Mouse (Mus musculus) cerebellum, postnatal 36 days (tissue): ENCODE data around the gene Atp6v0a1.

Experiments
- DNase-seq, 2 experiments: peaks; one replicate each; pipeline ENCODE4 v3.0.0; 2021 to 2022; ENCODE audit warnings: mixed read lengths in 2 of 2

Atp6v0a1 gene

GRCm38 (mm10) chr11:101030136-101030807 is 21.0 kb downstream of the Atp6v0a1 start:
- DNase-seq, result peak in 1 of 2 experiments; percentile 0

- no peak for DNase-seq
Measured at GRCm38 (mm10) chr11:101030808-101031156, 21.5 kb downstream of the Atp6v0a1 start.

- DNase-seq, result no peak
Measured at GRCm38 (mm10) chr11:101031470-101031869, 22.2 kb downstream of the Atp6v0a1 start.

GRCm38 (mm10) chr11:101033856-101034500 is 24.7 kb downstream of the Atp6v0a1 start:
- DNase-seq, result no peak

- no peak for DNase-seq
Measured at GRCm38 (mm10) chr11:101034614-101035327, 25.5 kb downstream of the Atp6v0a1 start.

- DNase-seq, result no peak
Measured at GRCm38 (mm10) chr11:101035328-101035695, 26.1 kb downstream of the Atp6v0a1 start.

- DNase-seq, result no peak
Measured at GRCm38 (mm10) chr11:101037795-101038194, 28.5 kb downstream of the Atp6v0a1 start.

GRCm38 (mm10) chr11:101045826-101046225 is 36.6 kb downstream of the Atp6v0a1 start:
- no peak for DNase-seq

- no peak for DNase-seq
Measured at GRCm38 (mm10) chr11:101046440-101046839, 37.2 kb downstream of the Atp6v0a1 start.

GRCm38 (mm10) chr11:101047502-101047901 is 38.2 kb downstream of the Atp6v0a1 start:
- DNase-seq, result no peak

- DNase-seq, result peak; percentile 65 to 70
Measured at GRCm38 (mm10) chr11:101050359-101050758, 41.1 kb downstream of the Atp6v0a1 start.

- peak; percentile 43 to 45 for DNase-seq
Measured at GRCm38 (mm10) chr11:101051051-101051493, 41.8 kb downstream of the Atp6v0a1 start.

- peak in 1 of 2 experiments; percentile 41 for DNase-seq
Measured at GRCm38 (mm10) chr11:101051617-101052016, 42.4 kb downstream of the Atp6v0a1 start.

GRCm38 (mm10) chr11:101052751-101053473 is 43.7 kb downstream of the Atp6v0a1 start:
- DNase-seq, result no peak

GRCm38 (mm10) chr11:101053974-101054373 is 44.7 kb downstream of the Atp6v0a1 start:
- DNase-seq, result no peak

GRCm38 (mm10) chr11:101055418-101055817 is 46.2 kb downstream of the Atp6v0a1 start:
- DNase-seq, result no peak

- no peak for DNase-seq
Measured at GRCm38 (mm10) chr11:101056885-101057284, 47.6 kb downstream of the Atp6v0a1 start.

GRCm38 (mm10) chr11:101057860-101058259 is 48.6 kb downstream of the Atp6v0a1 start:
- DNase-seq, result peak; percentile 89 to 95

GRCm38 (mm10) chr11:101058726-101059125 is 49.5 kb downstream of the Atp6v0a1 start:
- DNase-seq, result no peak

- no peak for DNase-seq
Measured at GRCm38 (mm10) chr11:101059473-101059872, 50.2 kb downstream of the Atp6v0a1 start.

GRCm38 (mm10) chr11:101060126-101060525 is 50.9 kb downstream of the Atp6v0a1 start:
- peak; percentile 57 to 67 for DNase-seq

GRCm38 (mm10) chr11:101061049-101061448 is 51.8 kb downstream of the Atp6v0a1 start:
- no peak for DNase-seq
